Mouse (Mus musculus): ENCODE data around the gene Dkk3. TPM values are rescaled to one million over a fixed set of nuclear protein-coding genes. Genes with fewer than 3 reads are reported as not detected.

The Dkk3 gene
- polyA plus RNA-seq, 1 experiment from 2014 or later: 96.7 TPM

DNA sequence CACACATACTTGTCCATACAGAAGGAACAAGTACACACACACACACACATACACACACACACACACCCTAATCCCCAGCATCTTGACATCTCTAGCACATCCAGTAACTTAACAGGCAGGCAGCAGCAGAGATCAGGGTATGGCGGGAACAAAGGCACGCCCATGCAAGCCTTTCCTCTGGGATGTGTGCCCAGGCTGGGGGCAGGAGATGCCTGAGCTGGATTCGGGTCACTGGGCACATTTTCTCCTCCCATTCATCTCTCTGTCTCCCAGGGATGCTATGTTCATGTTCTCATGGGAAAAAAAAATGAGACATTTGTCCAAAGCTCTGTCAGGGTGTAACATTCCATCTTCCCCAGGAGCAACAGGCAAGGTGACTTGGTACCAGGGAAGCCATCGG, 14.9 kb downstream of the Dkk3 start:
- no peaks in the 10 kb centered on the region for H3K36me3 ChIP-seq
- H3K27me3 ChIP-seq (replicated peaks): no peaks in the 10 kb centered on the region
- H3K4me1 ChIP-seq (replicated peaks): peaks cover 66% of the 10 kb centered on the region
- no peak overlapping the region for H3K9ac ChIP-seq
- no peak overlapping the region for H3K4me3 ChIP-seq
- WGBS: 77% methylated on average over 4 of the region's 4 CpGs
- H3K4me2 ChIP-seq: no peak overlapping the region
- H3K27ac ChIP-seq (ENCODE audit: poor library complexity, severe bottlenecking): 0 out of 2 replicates have a peak overlapping the region, but pooled peaks have one; percentile 1
- no peak for ATAC-seq (ENCODE audit: insufficient number of reproducible peaks, low FRiP score)
- no peaks in the 10 kb centered on the region for H3K9me3 ChIP-seq (replicated peaks)

GRCm38 (mm10) chr7:112143090-112143500, 15.8 kb downstream of the Dkk3 start:
- WGBS: 28% methylated on average over 7 of the region's 7 CpGs
- no peak for ATAC-seq (ENCODE audit: insufficient number of reproducible peaks, low FRiP score)
- Histone ChIP-seq H3K4me2 (no peak overlapping the region), H3K27ac (ENCODE audit: poor library complexity, severe bottlenecking) (peak overlapping the region; percentile 61), H3K36me3 (no peaks in the 10 kb centered on the region), H3K4me3 (no peak overlapping the region), H3K9me3 (replicated peaks) (no peaks in the 10 kb centered on the region), H3K4me1 (replicated peaks) (peaks cover 67% of the 10 kb centered on the region), H3K27me3 (replicated peaks) (no peaks in the 10 kb centered on the region), H3K9ac (no peak overlapping the region)

DNA sequence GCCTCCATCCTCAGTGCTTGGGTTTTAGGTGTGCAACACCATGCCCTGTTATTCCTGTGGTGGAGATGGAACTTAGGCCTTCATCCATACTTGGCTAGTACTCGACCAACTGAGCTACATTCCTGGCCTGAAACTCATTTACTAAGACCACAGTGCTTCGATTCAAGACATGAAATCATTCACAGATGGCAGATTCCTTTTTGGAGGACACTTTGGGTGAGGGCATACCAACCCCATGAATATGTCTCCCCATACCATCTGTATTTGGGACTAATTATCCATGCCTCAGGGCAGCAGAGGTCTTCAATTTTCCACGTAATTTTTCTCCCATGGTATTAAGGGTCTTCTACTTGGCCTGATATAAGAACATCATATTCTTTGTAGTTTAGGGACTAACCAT, 16.2 kb downstream of the Dkk3 start:
- H3K9ac ChIP-seq: no peak overlapping the region
- H3K4me1 ChIP-seq (replicated peaks): peaks cover 65% of the 10 kb centered on the region
- no peak overlapping the region for H3K4me2 ChIP-seq
- peak overlapping the region; percentile 61; the same call in 1 of the 2 replicates for H3K27ac ChIP-seq (ENCODE audit: poor library complexity, severe bottlenecking)
- H3K36me3 ChIP-seq: no peaks in the 10 kb centered on the region
- H3K9me3 ChIP-seq (replicated peaks): no peaks in the 10 kb centered on the region
- 75% methylated on average over 3 of the region's 3 CpGs for WGBS
- no peaks in the 10 kb centered on the region for H3K27me3 ChIP-seq (replicated peaks)
- no peak overlapping the region for H3K4me3 ChIP-seq
- no peak for ATAC-seq (ENCODE audit: insufficient number of reproducible peaks, low FRiP score)

DNA sequence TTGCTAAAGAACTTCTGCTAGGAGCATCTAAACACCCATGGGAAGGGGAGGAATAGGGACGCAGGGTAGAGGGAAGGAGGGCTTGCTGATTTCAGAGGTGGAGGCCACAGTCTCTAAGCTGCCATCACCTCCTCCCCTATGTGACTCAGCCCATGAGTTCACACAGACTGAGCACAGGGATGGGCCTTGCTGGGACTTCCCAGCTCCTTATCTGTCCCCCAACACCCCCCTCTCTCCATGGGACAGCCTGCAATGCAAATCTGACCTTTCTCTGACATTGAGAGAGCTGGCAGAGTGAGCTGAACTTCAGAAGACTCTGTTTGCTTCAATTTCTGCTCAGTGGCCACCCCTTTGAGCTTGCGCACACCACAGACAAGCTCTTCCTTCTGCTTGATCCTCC, 18.1 kb downstream of the Dkk3 start:
- Histone ChIP-seq H3K9ac (peak overlapping the region; percentile 7; the same call in 1 of the 2 replicates), H3K4me1 (replicated peaks) (peaks cover 63% of the 10 kb centered on the region), H3K4me3 (no peak overlapping the region), H3K9me3 (replicated peaks) (no peaks in the 10 kb centered on the region), H3K36me3 (no peaks in the 10 kb centered on the region), H3K27me3 (replicated peaks) (no peaks in the 10 kb centered on the region), H3K4me2 (no peak overlapping the region; the same call in 1 of the 2 replicates), H3K27ac (ENCODE audit: poor library complexity, severe bottlenecking) (peak overlapping the region; percentile 65)
- ATAC-seq (ENCODE audit: insufficient number of reproducible peaks, low FRiP score): peak; percentile 30; the same call in 1 of the 2 replicates
- WGBS: 46% methylated on average over 2 of the region's 2 CpGs

- no peaks in the 10 kb centered on the region for H3K27me3 ChIP-seq (replicated peaks)
- no peak overlapping the region for H3K9ac ChIP-seq
- no peak overlapping the region for H3K4me2 ChIP-seq
- no peak for ATAC-seq (ENCODE audit: insufficient number of reproducible peaks, low FRiP score)
- H3K9me3 ChIP-seq (replicated peaks): no peaks in the 10 kb centered on the region
- peak overlapping the region; percentile 25; the same call in 1 of the 2 replicates for H3K27ac ChIP-seq (ENCODE audit: poor library complexity, severe bottlenecking)
- H3K36me3 ChIP-seq: no peaks in the 10 kb centered on the region
- peaks cover 46% of the 10 kb centered on the region for H3K4me1 ChIP-seq (replicated peaks)
- no peak overlapping the region for H3K4me3 ChIP-seq
- 56% methylated on average over 11 of the region's 11 CpGs for WGBS
These were observed 20.1 kb downstream of the Dkk3 start for GRCm38 (mm10) chr7:112138509-112139405.

GRCm38 (mm10) chr7:112138168-112138508, 20.7 kb downstream of the Dkk3 start:
- ATAC-seq (ENCODE audit: insufficient number of reproducible peaks, low FRiP score): no peak
- no peak overlapping the region for H3K4me2 ChIP-seq
- H3K4me3 ChIP-seq: no peak overlapping the region
- no peaks in the 10 kb centered on the region for H3K36me3 ChIP-seq
- no peaks in the 10 kb centered on the region for H3K27me3 ChIP-seq (replicated peaks)
- H3K4me1 ChIP-seq (replicated peaks): peaks cover 39% of the 10 kb centered on the region
- H3K9ac ChIP-seq: no peak overlapping the region
- H3K9me3 ChIP-seq (replicated peaks): no peaks in the 10 kb centered on the region
- WGBS: 71% methylated on average over 7 of the region's 7 CpGs
- H3K27ac ChIP-seq (ENCODE audit: poor library complexity, severe bottlenecking): no peak overlapping the region

DNA sequence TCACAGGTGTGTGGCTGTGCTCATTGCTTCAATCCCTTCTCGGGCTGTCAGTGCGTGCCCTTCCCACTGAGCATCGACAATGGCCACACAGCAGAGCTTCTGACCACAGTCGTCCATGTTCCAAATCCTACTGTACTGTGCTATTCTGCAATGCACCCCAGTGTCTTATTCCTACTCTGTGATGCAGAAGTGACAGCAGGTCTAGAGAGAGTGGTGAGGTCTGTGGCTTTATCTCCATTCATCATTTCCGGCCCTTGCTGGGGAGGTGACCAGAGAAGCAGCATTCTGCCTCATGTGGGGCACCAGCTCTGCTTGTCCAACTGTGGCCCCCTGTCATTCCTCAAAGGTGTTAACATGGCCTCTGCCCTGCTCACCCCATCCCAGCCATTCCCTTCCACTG, 22.3 kb downstream of the Dkk3 start:
- H3K9me3 ChIP-seq (replicated peaks): no peaks in the 10 kb centered on the region
- peaks cover 32% of the 10 kb centered on the region for H3K4me1 ChIP-seq (replicated peaks)
- H3K27me3 ChIP-seq (replicated peaks): no peaks in the 10 kb centered on the region
- no peak overlapping the region for H3K9ac ChIP-seq
- H3K36me3 ChIP-seq: no peaks in the 10 kb centered on the region
- H3K27ac ChIP-seq (ENCODE audit: poor library complexity, severe bottlenecking): peak overlapping the region; percentile 0; the same call in 1 of the 2 replicates
- H3K4me3 ChIP-seq: no peak overlapping the region
- 80% methylated on average over 5 of the region's 5 CpGs for WGBS
- no peak overlapping the region for H3K4me2 ChIP-seq
- ATAC-seq (ENCODE audit: insufficient number of reproducible peaks, low FRiP score): no peak

DNA sequence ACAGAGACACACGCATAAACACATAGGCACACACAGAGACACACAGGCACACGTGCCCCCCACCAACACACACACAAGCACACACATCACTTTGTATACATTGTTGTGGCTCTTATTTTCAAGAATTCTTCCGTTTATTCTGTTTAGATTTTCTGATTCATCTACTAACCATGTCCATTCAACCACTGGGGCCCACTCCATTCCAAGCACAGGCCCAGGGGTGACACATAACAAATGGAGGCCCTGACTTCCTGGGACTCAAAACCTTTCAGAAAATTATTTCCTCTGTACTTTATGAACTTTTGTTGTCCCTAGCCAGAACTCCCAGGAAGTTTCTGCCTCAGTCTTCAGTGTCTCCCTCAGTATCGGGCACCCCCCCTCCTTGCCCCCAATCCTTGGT, 23.7 kb downstream of the Dkk3 start:
- Histone ChIP-seq H3K27me3 (replicated peaks) (no peaks in the 10 kb centered on the region), H3K4me2 (no peak overlapping the region), H3K4me1 (replicated peaks) (peaks cover 28% of the 10 kb centered on the region), H3K9me3 (replicated peaks) (no peaks in the 10 kb centered on the region), H3K9ac (no peak overlapping the region), H3K4me3 (no peak overlapping the region), H3K36me3 (no peaks in the 10 kb centered on the region), H3K27ac (ENCODE audit: poor library complexity, severe bottlenecking) (no peak overlapping the region; the same call in 1 of the 2 replicates)
- no peak for ATAC-seq (ENCODE audit: insufficient number of reproducible peaks, low FRiP score)
- 88% methylated on average over 4 of the region's 4 CpGs for WGBS

- peaks cover 35% of the 10 kb centered on the region for H3K4me1 ChIP-seq (replicated peaks)
- H3K9ac ChIP-seq: no peak overlapping the region
- ATAC-seq (ENCODE audit: insufficient number of reproducible peaks, low FRiP score): no peak
- H3K4me3 ChIP-seq: no peak overlapping the region
- 91% methylated on average over 5 of the region's 5 CpGs for WGBS
- H3K27me3 ChIP-seq (replicated peaks): no peaks in the 10 kb centered on the region
- no peaks in the 10 kb centered on the region for H3K9me3 ChIP-seq (replicated peaks)
- no peak overlapping the region for H3K4me2 ChIP-seq
- H3K36me3 ChIP-seq: no peaks in the 10 kb centered on the region
- no peak overlapping the region for H3K27ac ChIP-seq (ENCODE audit: poor library complexity, severe bottlenecking)
These were observed 25.6 kb downstream of the Dkk3 start for GRCm38 (mm10) chr7:112133277-112133676.

GRCm38 (mm10) chr7:112132005-112132404, 26.9 kb downstream of the Dkk3 start:
- WGBS: 82% methylated on average over 6 of the region's 6 CpGs
- no peak overlapping the region for H3K27ac ChIP-seq (ENCODE audit: poor library complexity, severe bottlenecking)

DNA sequence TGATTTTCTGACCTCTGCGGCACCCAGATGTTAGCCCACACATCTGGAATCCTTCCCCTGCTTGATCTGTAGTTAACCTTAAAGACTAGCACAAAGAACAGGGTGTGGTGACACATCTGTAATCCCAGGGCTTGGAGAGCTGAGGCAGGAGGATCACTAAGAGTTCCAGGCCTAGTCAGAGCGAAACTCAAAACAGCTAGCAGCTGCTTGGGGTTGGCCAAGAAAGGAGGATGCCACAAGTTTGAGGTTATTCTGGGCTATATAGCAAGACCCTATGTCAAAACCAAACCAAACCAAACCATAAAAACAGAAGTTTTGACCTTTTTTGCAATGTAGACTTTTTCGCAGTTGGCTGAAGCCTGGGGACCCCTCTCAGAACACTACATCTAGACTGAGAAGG, 28.2 kb downstream of the Dkk3 start:
- no peak for ATAC-seq (ENCODE audit: insufficient number of reproducible peaks, low FRiP score)
- Histone ChIP-seq H3K9me3 (replicated peaks) (no peaks in the 10 kb centered on the region), H3K4me3 (no peak overlapping the region), H3K27ac (ENCODE audit: poor library complexity, severe bottlenecking) (no peak overlapping the region), H3K36me3 (no peaks in the 10 kb centered on the region), H3K4me1 (replicated peaks) (peaks cover 50% of the 10 kb centered on the region), H3K27me3 (replicated peaks) (no peaks in the 10 kb centered on the region), H3K4me2 (no peak overlapping the region), H3K9ac (no peak overlapping the region)
- WGBS: 87% methylated on average over 3 of the region's 3 CpGs

More at GRCm38 (mm10) chr7:112132005-112132404, 26.9 kb downstream of the Dkk3 start:
- H3K9me3 ChIP-seq (replicated peaks): no peaks in the 10 kb centered on the region
- H3K4me1 ChIP-seq (replicated peaks): peaks cover 43% of the 10 kb centered on the region
- no peak overlapping the region for H3K4me3 ChIP-seq
- H3K27me3 ChIP-seq (replicated peaks): no peaks in the 10 kb centered on the region
- H3K36me3 ChIP-seq: no peaks in the 10 kb centered on the region
- H3K9ac ChIP-seq: no peak overlapping the region
- no peak for ATAC-seq (ENCODE audit: insufficient number of reproducible peaks, low FRiP score)
- no peak overlapping the region for H3K4me2 ChIP-seq
